Mouse (Mus musculus) left cerebral cortex, adult 2 months (tissue): ENCODE data around the gene Timm10. TPM values are rescaled to one million over a fixed set of nuclear protein-coding genes. Genes with fewer than 3 reads are reported as not detected.
"Not testable (repeated sequence)": the region's sequence is repeated elsewhere in the genome, so short reads cannot be mapped to it uniquely, and the experiment has no call there.

ENCODE experiments used
- DNase-seq, 2 experiments: peaks; one replicate each; pipeline ENCODE4 v3.0.0; 2021 to 2022; ENCODE audit warnings: low spot score in 2 of 2, mixed read lengths in 1 of 2; ENCODE audit errors: extremely low spot score in 1 of 2
- H3K27ac ChIP-seq: fragments of 200-600 bp; 2 replicates; pipeline ENCODE4 v1.8.1; 2022
- H3K4me3 ChIP-seq: fragments of 200-600 bp; 2 replicates; pipeline ENCODE4 v1.8.1; 2022
- CTCF ChIP-seq: fragments of 200-600 bp; IDR thresholded peaks from 2 replicates; pipeline ENCODE4 v1.8.1; 2022; ENCODE audit warnings: antibody characterized with exemption, mild to moderate bottlenecking, moderate library complexity
- intact Hi-C: fragments of 180-260 bp; cut with DNase I; formaldehyde crosslinking; loops from one replicate; pipeline ENCODE4 v1.15.1; 2025
- total RNA-seq, 2 experiments: library from RNA; stranded (reverse); gene quantifications; 2 replicates each; pipeline ENCODE4 v1.2.3; 2021

Timm10 gene
- total RNA-seq, 2 experiments from 2014 or later: 49.1 to 51.3 TPM

- Histone ChIP-seq H3K4me3 (peak within 1 kb of the TSS; percentile 49), H3K27ac (peak within 1 kb of the TSS; percentile 76)
- peak; percentile 60 to 68 for DNase-seq
- intact Hi-C loops: loop anchor here (2.0 to 5.0 kb wide), 3 partner anchors 56 to 344 kb away; partner anchors contain the start of genes Gm19426 and Zdhhc5
- TF ChIP-seq CTCF: no peak
Observed at GRCm38 (mm10) chr2:84798493-84798921, 28.3 kb upstream of the Timm10 start, which contains the start of gene Ube2l6. Gene Ube2l6, plus strand, starts transcription at chr2:84798828.

GRCm38 (mm10) chr2:84799041-84799561, 27.7 kb upstream of the Timm10 start:
- Histone ChIP-seq H3K4me3 (peak overlapping the region; percentile 49), H3K27ac (peak overlapping the region; percentile 76)
- intact Hi-C loops: loop anchor here (2.0 to 5.0 kb wide), 3 partner anchors 57 to 344 kb away; partner anchors contain the start of genes Gm19426 and Zdhhc5
- peak; percentile 56 to 57 for DNase-seq
- peak; percentile 78 for TF ChIP-seq CTCF

DNA sequence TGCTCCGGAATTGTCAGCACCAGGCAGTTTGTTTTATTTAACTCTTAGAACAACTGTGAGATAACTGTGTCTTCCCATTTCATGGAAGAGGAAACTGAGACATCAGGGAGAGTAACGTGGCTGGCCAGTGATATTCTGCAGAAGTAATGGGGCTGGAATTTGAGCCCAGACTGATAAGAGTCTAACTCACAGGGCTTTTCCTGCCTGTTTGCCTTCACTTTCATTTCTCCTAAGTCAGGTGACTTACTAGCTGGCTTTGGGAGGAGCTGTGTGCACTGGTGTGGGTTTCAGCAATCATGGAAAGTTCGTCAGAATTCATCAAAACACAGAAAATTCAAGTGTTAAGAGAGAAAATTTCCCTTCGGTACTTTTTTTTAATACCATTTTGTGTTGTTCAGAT, 26.5 kb upstream of the Timm10 start:
- Histone ChIP-seq H3K4me3 (no peak overlapping the region), H3K27ac (no peak overlapping the region)
- intact Hi-C loops: no loop called here
- no peak for TF ChIP-seq CTCF
- DNase-seq: no peak

- DNase-seq, H3K27ac ChIP-seq, H3K4me3 ChIP-seq, intact Hi-C loops: not testable (repeated sequence)
Observed at GRCm38 (mm10) chr2:84801223-84801622, 25.6 kb upstream of the Timm10 start.

DNA sequence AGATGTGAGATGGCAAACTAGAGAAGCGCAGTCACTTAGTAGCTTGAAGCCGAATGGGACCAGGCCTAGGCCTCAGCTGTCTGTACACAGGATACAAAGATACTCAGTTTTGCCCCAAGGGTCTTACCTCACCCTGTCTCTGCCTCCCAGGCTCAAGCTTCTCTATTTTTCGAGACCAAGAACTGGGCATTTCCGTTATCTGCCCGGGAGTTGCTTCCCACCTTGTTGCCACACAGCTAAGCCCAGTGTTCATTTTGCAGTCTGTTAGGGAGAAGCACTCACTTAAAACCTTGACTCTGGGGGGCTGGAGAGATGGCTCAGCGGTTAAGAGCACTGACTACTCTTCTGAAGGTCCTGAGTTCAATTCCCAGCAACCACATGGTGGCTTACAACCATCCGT, 22.8 kb upstream of the Timm10 start:
- H3K27ac ChIP-seq: no peak overlapping the region
- no peak for DNase-seq
- H3K4me3 ChIP-seq: no peak overlapping the region
- intact Hi-C loops: no loop called here
- TF ChIP-seq CTCF: no peak

GRCm38 (mm10) chr2:84806546-84806945, 20.3 kb upstream of the Timm10 start:
- DNase-seq: no peak
- H3K4me3 ChIP-seq: no peak overlapping the region
- no peak overlapping the region for H3K27ac ChIP-seq
- intact Hi-C loops: no loop called here
- TF ChIP-seq CTCF: no peak

- intact Hi-C loops: no loop called here
- no peak for TF ChIP-seq CTCF
- DNase-seq: no peak
- no peak overlapping the region for H3K27ac ChIP-seq
- H3K4me3 ChIP-seq: no peak overlapping the region
Observed at GRCm38 (mm10) chr2:84809330-84809729, 17.5 kb upstream of the Timm10 start.

- intact Hi-C loops: no loop called here
- peak overlapping the region; percentile 41 for H3K4me3 ChIP-seq
- H3K27ac ChIP-seq: no peak overlapping the region
- no peak for DNase-seq
- TF ChIP-seq CTCF: no peak
Observed at GRCm38 (mm10) chr2:84810526-84810885, 16.3 kb upstream of the Timm10 start.

DNA sequence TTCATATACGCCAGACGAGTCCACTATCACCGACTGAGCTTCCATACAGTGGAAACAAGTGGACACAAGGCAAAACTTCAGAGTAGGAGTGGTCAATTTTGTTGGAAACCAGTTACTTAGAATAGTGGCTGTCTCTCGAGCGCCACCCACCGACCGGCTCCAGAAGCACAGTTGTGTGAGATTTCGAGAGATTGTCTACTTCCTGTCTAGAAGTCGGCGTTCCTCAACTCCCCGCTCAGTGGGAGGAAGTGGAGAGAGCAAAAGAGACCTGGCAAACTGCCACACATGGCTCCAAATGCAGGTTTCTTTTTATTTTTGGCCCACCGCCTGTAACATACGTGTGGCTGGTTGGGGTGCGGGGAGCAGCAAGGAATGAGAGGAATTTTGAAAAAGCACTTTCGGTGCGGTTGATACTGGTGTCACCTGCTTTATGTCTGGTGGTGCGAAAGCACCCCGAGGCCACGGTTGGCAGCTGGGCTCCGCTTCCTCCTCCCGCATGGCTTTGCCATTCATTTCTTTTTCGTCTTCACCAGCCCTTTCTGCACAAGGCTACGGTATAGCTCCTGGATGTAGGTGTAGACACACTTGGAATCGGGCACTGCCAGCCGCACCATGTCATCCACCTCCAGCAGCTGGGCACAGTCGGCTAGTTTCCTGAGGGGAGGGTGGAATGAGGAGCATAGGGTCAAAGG, 15.8 kb upstream of the Timm10 start:
- intact Hi-C loops: no loop called here
- no peak overlapping the region for H3K27ac ChIP-seq
- peak; percentile 84 to 86 for DNase-seq
- TF ChIP-seq CTCF: peak; percentile 89
- peak overlapping the region; percentile 41 for H3K4me3 ChIP-seq

- intact Hi-C loops: no loop called here
- DNase-seq: no peak
- no peak for TF ChIP-seq CTCF
- Histone ChIP-seq H3K27ac (no peak overlapping the region), H3K4me3 (no peak overlapping the region)
Observed at GRCm38 (mm10) chr2:84811880-84812279, 14.9 kb upstream of the Timm10 start.

GRCm38 (mm10) chr2:84812676-84813075, 14.1 kb upstream of the Timm10 start:
- no peak overlapping the region for H3K27ac ChIP-seq
- no peak for DNase-seq
- H3K4me3 ChIP-seq: no peak overlapping the region
- no peak for TF ChIP-seq CTCF
- intact Hi-C loops: no loop called here

- no peak for TF ChIP-seq CTCF
- DNase-seq: peak in 1 of 2 experiments; percentile 36
- intact Hi-C loops: no loop called here
Observed at GRCm38 (mm10) chr2:84819861-84820260, 6.9 kb upstream of the Timm10 start.

DNA sequence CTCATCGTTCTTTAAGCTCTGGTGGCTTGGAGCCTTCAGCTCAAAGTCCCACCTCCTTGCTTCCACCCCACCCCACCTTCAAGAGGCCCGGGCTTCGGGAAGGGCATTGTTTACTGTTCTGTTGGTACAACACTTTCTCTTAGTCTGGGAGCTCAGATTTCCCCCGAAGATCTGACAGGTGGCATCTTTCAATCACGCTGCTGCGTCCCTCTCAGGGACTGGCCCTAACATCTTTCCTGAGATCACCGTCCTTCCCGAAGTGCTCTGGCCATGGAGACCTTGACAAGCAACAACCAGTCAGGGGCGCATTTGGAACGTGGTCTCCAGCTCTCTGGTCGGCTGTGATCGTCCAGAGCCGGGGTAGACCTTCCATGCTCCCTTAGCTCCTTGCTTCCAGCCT, 4.2 kb upstream of the Timm10 start, which contains the start of gene Smtnl1:
Smtnl1 (minus strand) TSS at position 101 of the 400 bp plus-strand sequence.
- Histone ChIP-seq H3K27ac (no peak within 1 kb of the TSS), H3K4me3 (no peak within 1 kb of the TSS)
- no peak for DNase-seq
- intact Hi-C loops: no loop called here
- no peak for TF ChIP-seq CTCF

More at GRCm38 (mm10) chr2:84819861-84820260, 6.9 kb upstream of the Timm10 start:
- Histone ChIP-seq H3K27ac (0 out of 2 replicates have a peak overlapping the region, but pooled peaks have one; percentile 36), H3K4me3 (no peak overlapping the region)
